Mouse (Mus musculus) CH12.LX (cell line): Measurements from ENCODE around the gene Acat1.
A peak's percentile ranks its signal among the peaks of the same experiment; 100 is the strongest.

Source experiments
- CTCF ChIP-seq, 2 experiments: IDR thresholded peaks in 1 of 2; conservative IDR thresholded peaks in 1 of 2; 2 replicates each; pipeline ENCODE4 v1.5.1; 2011 to 2012; ENCODE audit warnings: low read depth in 2 of 2, low read length in 2 of 2, improper control_type of control experiment in 1 of 2, inconsistent platforms in 1 of 2, mild to moderate bottlenecking in 1 of 2, moderate library complexity in 1 of 2
- EP300 ChIP-seq: IDR thresholded peaks from 2 replicates; pipeline ENCODE4 v1.6.1; 2011; ENCODE audit warnings: low read length, improper control_type of control experiment
- JUND ChIP-seq: conservative IDR thresholded peaks from 2 replicates; pipeline ENCODE4 v1.6.1; 2011; ENCODE audit warnings: low read depth, low read length, improper control_type of control experiment
- POLR2A ChIP-seq: IDR thresholded peaks from 2 replicates; pipeline ENCODE4 v1.6.1; 2011; ENCODE audit warnings: low read depth, mild to moderate bottlenecking, improper control_type of control experiment, low read length
- TBP ChIP-seq: conservative IDR thresholded peaks from 2 replicates; pipeline ENCODE4 v1.6.1; 2011; ENCODE audit warnings: low read depth, low read length, improper control_type of control experiment
- USF2 ChIP-seq: conservative IDR thresholded peaks from 2 replicates; pipeline ENCODE4 v1.6.1; 2011; ENCODE audit warnings: low read depth, low read length, improper control_type of control experiment
- ZC3H11A ChIP-seq: IDR thresholded peaks from 2 replicates; pipeline ENCODE4 v1.6.1; 2012; ENCODE audit warnings: low read depth, mild to moderate bottlenecking, inconsistent platforms, low read length, improper control_type of control experiment

DNA sequence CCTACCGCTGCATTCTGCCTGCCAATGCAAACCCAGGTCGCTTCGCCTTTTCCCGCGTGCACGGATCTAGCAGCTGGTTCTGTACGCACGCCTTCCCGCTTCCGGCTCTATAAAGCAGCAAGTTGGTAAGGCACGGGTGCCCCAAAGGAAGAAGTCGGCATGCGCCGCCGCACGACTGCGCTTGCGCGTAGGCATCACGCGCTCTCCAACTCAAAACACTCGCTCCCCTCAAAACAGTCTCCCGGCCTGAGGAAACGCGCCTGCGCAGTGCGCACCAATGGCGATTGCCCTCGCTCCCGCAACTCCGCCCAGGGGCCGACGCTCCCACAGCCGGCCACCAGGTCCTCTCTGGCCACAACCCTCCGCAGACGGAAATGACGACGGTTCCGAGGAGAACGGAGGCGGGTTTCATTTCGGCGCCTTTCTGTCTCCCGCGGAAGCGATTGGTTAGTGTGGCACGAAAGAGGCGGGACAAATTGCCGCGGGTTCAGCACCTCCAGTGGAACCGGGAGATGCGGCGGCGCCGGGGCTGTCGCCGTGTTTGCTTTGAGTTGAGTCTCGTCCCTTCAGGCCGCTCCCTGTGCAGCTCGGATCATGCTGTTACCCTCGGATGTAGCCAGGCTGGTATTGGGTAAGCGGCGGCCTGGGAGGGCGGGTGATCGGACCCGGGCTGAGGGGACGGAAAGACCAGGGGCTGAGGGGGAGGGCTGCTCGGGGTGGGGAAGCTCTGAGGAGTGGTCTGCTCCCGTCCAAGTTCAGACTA lies 73.4 kb downstream of the Acat1 start, which contains the start of the genes Atm and Npat:
- TF ChIP-seq EP300: no peak
- TF ChIP-seq JUND: no peak
- TF ChIP-seq POLR2A: peak; percentile 83
- no peak for TF ChIP-seq CTCF (conservative IDR thresholded peaks at IDR 0.05 in 1 of 2, IDR thresholded peaks at IDR 0.05 in 1 of 2; ENCODE audit: low read depth in 2 of 2, low read length in 2 of 2)
- no peak for TF ChIP-seq ZC3H11A
- TF ChIP-seq USF2: 0 out of 2 replicates have a peak, but pooled peaks have one; percentile 44
- TF ChIP-seq TBP: peak; percentile 27; the same call in 1 of the 2 replicates
